Mouse (Mus musculus) retina, postnatal 1 day (tissue): ENCODE data around the gene Kiss1r.

Source experiments
- DNase-seq: peaks from one replicate; pipeline ENCODE4 v3.0.0-alpha.2; 2012

Gene Kiss1r

GRCm38 (mm10) chr10:79971183-79971497, 54.4 kb downstream of the Kiss1r start:
- DNase-seq = peak; percentile 52
